Mouse (Mus musculus) limb, embryonic 13.5 days (tissue): Measurements from ENCODE around the gene Klhl3. TPM values are rescaled to one million over a fixed set of nuclear protein-coding genes. Genes with fewer than 3 reads are reported as not detected.

Experiments
- ATAC-seq: fragments of 200-750 bp; cut with Nextera tagmentation; 2 replicates; pipeline ENCODE4 v1.8.0; 2017; ENCODE audit warnings: low read depth, moderate number of reproducible peaks, moderate TSS enrichment; ENCODE audit not compliant: low FRiP score
- H3K27ac ChIP-seq: fragments of 300-500 bp; sonication (generic); 2 replicates; pipeline ENCODE4 v1.5.1; 2015; ENCODE audit warnings: inconsistent platforms, mild to moderate bottlenecking, moderate library complexity
- H3K27me3 ChIP-seq: fragments of 300-500 bp; sonication (generic); 2 replicates; pipeline ENCODE4 v1.6.1; 2015; ENCODE audit warnings: mild to moderate bottlenecking, inconsistent platforms
- H3K36me3 ChIP-seq: fragments of 300-500 bp; sonication (generic); 2 replicates; pipeline ENCODE4 v1.6.1; 2015; ENCODE audit warnings: inconsistent platforms, mild to moderate bottlenecking, moderate library complexity
- H3K4me1 ChIP-seq: fragments of 300-500 bp; sonication (generic); 2 replicates; pipeline ENCODE4 v1.6.1; 2015; ENCODE audit warnings: inconsistent platforms
- H3K4me2 ChIP-seq: fragments of 300-500 bp; sonication (generic); replicated peaks from 2 replicates; pipeline ENCODE4 v1.6.1; 2015; ENCODE audit warnings: inconsistent platforms, mild to moderate bottlenecking, moderate library complexity
- H3K4me3 ChIP-seq: fragments of 300-500 bp; sonication (generic); 2 replicates; pipeline ENCODE4 v1.5.1; 2015; ENCODE audit warnings: moderate library complexity, mild to moderate bottlenecking, inconsistent platforms
- H3K9ac ChIP-seq: fragments of 300-500 bp; sonication (generic); 2 replicates; pipeline ENCODE4 v1.6.1; 2015; ENCODE audit warnings: mild to moderate bottlenecking, inconsistent platforms
- H3K9me3 ChIP-seq: fragments of 300-500 bp; sonication (generic); 2 replicates; pipeline ENCODE4 v1.6.1; 2016; ENCODE audit warnings: inconsistent platforms
- WGBS: fragments of 180-500 bp; shearing (Covaris S2); methylation state at CpG from one replicate; pipeline ENCODE4 v1.1.7; 2015; 5-methylcytosine and 5-hydroxymethylcytosine counted together
- polyA plus RNA-seq: library from polyadenylated mRNA; unstranded; fragments of >200 nt; fragmentation: Nextera tagmentation; extraction: Ambion mirVana; gene quantifications from 2 replicates; pipeline ENCODE4 v1.2.1, GENCODE M21; 2015

Gene Klhl3
- 4.2 and 4.4 TPM in 2 replicates for polyA plus RNA-seq

GRCm38 (mm10) chr13:58113061-58113900 is at the start of gene Klhl3:
Gene Klhl3 (minus strand): TSS chr13:58113592.
- peak within 1 kb of the TSS; percentile 84 for H3K4me2 ChIP-seq
- peaks cover 28% of the 10 kb centered on the region for H3K4me1 ChIP-seq
- H3K36me3 ChIP-seq, result no peaks in the 10 kb centered on the region
- peak within 1 kb of the TSS; percentile 73 for H3K9ac ChIP-seq
- peak; percentile 73 for ATAC-seq
- H3K27ac ChIP-seq, result peak within 1 kb of the TSS; percentile 87
- H3K4me3 ChIP-seq, result peak within 1 kb of the TSS; percentile 54
- H3K27me3 ChIP-seq, result peaks cover 5% of the 10 kb centered on the region; the same call in 1 of the 2 replicates
- under 1% methylated on average over 35 of the region's 35 CpGs for whole genome bisulfite sequencing
- H3K9me3 ChIP-seq, result no peaks in the 10 kb centered on the region

DNA sequence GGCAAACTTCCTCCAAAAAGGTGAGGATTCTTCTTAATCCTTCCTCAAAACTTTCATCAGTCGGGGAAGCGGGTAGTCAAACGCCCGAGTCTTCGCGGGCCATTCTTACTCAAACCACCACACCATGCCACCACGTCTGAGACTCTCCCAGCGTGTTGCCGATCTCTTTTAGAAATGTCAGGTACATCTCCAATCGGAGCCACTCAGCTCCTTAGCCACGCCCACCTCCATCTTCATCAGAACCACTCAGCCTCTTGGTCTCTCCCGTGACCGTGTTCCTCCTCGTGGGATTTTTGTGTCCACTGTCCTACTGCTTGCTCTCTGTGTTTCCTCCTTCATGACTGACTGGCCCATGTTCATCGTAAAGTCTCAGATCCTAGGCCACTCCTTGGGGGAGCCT is 47.4 kb upstream of the Klhl3 start:
- 97% methylated on average over 15 of the region's 15 CpGs for WGBS
- H3K36me3 ChIP-seq, result peaks cover 43% of the 10 kb centered on the region

DNA sequence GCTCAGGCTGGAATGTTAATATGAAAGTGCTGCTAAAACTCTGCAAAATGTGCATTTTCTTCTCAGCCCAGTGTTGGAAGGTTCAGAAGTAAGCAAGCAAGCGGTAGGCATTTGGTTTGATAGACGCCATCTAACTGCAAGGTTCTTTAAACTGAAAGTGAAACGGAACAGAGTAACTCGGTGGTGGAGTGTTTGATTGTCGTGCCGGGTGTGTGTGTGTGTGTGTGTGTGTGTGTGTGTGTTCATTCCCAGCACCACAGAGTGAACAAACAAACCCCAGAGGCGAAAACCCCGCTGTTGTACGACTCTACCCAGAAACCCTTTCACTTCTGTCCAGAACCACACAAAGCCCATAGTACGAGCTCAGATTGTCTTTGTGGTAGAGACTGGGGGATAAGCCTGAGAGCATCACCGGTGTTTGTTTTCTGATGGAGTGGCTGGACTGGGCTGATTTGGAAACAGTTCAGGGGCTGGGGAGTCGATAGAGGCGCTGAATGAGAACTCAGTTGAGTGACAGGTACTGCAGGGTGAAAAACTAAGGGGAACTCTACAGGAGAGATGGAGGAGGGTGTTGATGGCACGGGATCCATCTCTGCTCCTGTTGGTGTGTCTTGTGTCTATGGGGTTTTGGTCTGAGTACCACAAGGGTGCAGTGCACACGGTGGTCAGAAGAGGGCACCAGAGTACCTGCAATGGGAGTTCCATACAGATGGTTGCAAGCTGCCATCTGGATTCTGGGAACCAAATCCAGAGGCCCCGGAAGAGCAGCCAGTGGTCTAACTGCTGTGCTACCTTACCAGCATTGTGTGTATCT is 44.9 kb upstream of the Klhl3 start:
- 0 out of 2 replicates have a peak, but pooled peaks cover 3% of the 10 kb centered on the region for H3K27me3 ChIP-seq
- H3K9ac ChIP-seq, result peak overlapping the region; percentile 84
- peak overlapping the region; percentile 84 for H3K4me3 ChIP-seq
- peak overlapping the region; percentile 98 for H3K4me2 ChIP-seq
- H3K36me3 ChIP-seq, result peaks cover 31% of the 10 kb centered on the region
- peak; percentile 21; the same call in 1 of the 2 replicates for ATAC-seq
- 13% methylated on average over 16 of the region's 16 CpGs for WGBS
- H3K4me1 ChIP-seq, result peaks cover 7% of the 10 kb centered on the region
- peak overlapping the region; percentile 63; the same call in 1 of the 2 replicates for H3K27ac ChIP-seq
- H3K9me3 ChIP-seq, result peaks cover 21% of the 10 kb centered on the region

More for the DNA sequence above, 47.4 kb upstream of the Klhl3 start:
- Histone ChIP-seq H3K27me3 (0 out of 2 replicates have a peak, but pooled peaks cover 3% of the 10 kb centered on the region), H3K9me3 (peaks cover 26% of the 10 kb centered on the region), H3K4me1 (peaks cover 7% of the 10 kb centered on the region), H3K9ac (no peak overlapping the region), H3K27ac (no peak overlapping the region), H3K4me2 (no peak overlapping the region), H3K4me3 (no peak overlapping the region)
- ATAC-seq, result no peak

- Histone ChIP-seq H3K4me1 (peaks cover 7% of the 10 kb centered on the region), H3K9ac (peak within 1 kb of the TSS; percentile 84), H3K4me2 (peak within 1 kb of the TSS; percentile 98), H3K4me3 (peak within 1 kb of the TSS; percentile 84), H3K36me3 (peaks cover 26% of the 10 kb centered on the region), H3K27ac (peak within 1 kb of the TSS; percentile 63; the same call in 1 of the 2 replicates), H3K9me3 (peaks cover 20% of the 10 kb centered on the region), H3K27me3 (0 out of 2 replicates have a peak, but pooled peaks cover 3% of the 10 kb centered on the region)
- ATAC-seq, result peak; percentile 88
- WGBS, result under 1% methylated on average over 30 of the region's 30 CpGs
Observed at GRCm38 (mm10) chr13:58157447-58158098, 44.2 kb upstream of the Klhl3 start, which contains the start of gene Idnk. Gene Idnk (plus strand): TSS chr13:58157649.

GRCm38 (mm10) chr13:58157036-58157435 is 43.6 kb upstream of the Klhl3 start:
- H3K27me3 ChIP-seq, result 0 out of 2 replicates have a peak, but pooled peaks cover 3% of the 10 kb centered on the region
- H3K36me3 ChIP-seq, result peaks cover 22% of the 10 kb centered on the region
- H3K9me3 ChIP-seq, result peaks cover 20% of the 10 kb centered on the region
- H3K27ac ChIP-seq, result no peak overlapping the region
- peak overlapping the region; percentile 98 for H3K4me2 ChIP-seq
- no peak for ATAC-seq
- WGBS, result 32% methylated on average over 8 of the region's 8 CpGs
- peak overlapping the region; percentile 84 for H3K4me3 ChIP-seq
- H3K4me1 ChIP-seq, result peaks cover 7% of the 10 kb centered on the region
- peak overlapping the region; percentile 84 for H3K9ac ChIP-seq

DNA sequence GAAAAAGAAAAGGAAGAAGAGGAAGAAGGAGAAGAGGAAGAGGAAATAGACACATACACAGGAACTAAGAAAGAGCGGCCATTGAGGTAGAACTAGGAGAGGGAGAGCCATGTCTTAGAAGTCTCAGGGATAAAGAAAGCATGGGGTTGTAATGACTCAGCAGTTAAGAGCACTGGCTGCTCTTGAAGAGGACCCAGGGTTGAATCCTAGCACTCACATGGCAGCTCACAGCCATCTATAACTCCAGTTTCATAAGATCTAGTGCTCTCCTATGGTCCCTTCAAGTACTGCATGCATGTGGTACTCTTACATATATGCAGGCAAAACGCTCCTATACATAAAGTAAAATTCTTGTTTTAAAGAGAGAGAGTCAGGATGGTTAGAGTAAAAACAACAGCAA is 42.6 kb upstream of the Klhl3 start:
- Histone ChIP-seq H3K9me3 (peaks cover 13% of the 10 kb centered on the region), H3K4me2 (no peak overlapping the region), H3K36me3 (peaks cover 15% of the 10 kb centered on the region), H3K4me1 (peaks cover 7% of the 10 kb centered on the region), H3K27ac (no peak overlapping the region), H3K27me3 (0 out of 2 replicates have a peak, but pooled peaks cover 3% of the 10 kb centered on the region), H3K9ac (no peak overlapping the region), H3K4me3 (no peak overlapping the region)
- no peak for ATAC-seq
- WGBS, result 84% methylated on average over 2 of the region's 2 CpGs

GRCm38 (mm10) chr13:58150442-58150841 is 37.0 kb upstream of the Klhl3 start:
- Histone ChIP-seq H3K4me3 (no peak overlapping the region), H3K36me3 (no peaks in the 10 kb centered on the region), H3K27me3 (no peaks in the 10 kb centered on the region), H3K4me1 (peaks cover 10% of the 10 kb centered on the region; the same call in 1 of the 2 replicates), H3K4me2 (no peak overlapping the region), H3K9ac (no peak overlapping the region), H3K9me3 (peaks cover 7% of the 10 kb centered on the region; the same call in 1 of the 2 replicates), H3K27ac (no peak overlapping the region)
- ATAC-seq, result no peak
- WGBS, result 81% methylated on average over 11 of the region's 11 CpGs

GRCm38 (mm10) chr13:58149629-58150028 is 36.2 kb upstream of the Klhl3 start:
- Histone ChIP-seq H3K27me3 (no peaks in the 10 kb centered on the region), H3K9me3 (peaks cover 5% of the 10 kb centered on the region; the same call in 1 of the 2 replicates), H3K4me3 (no peak overlapping the region), H3K36me3 (no peaks in the 10 kb centered on the region), H3K4me2 (no peak overlapping the region), H3K4me1 (peaks cover 10% of the 10 kb centered on the region; the same call in 1 of the 2 replicates), H3K9ac (no peak overlapping the region), H3K27ac (no peak overlapping the region)
- ATAC-seq, result no peak
- WGBS, result 81% methylated on average over 3 of the region's 3 CpGs

- Histone ChIP-seq H3K36me3 (no peaks in the 10 kb centered on the region), H3K27me3 (no peaks in the 10 kb centered on the region), H3K4me1 (peaks cover 10% of the 10 kb centered on the region; the same call in 1 of the 2 replicates), H3K9ac (no peak overlapping the region), H3K4me2 (peak overlapping the region; percentile 69), H3K27ac (no peak overlapping the region), H3K4me3 (peak overlapping the region; percentile 44), H3K9me3 (peaks cover 5% of the 10 kb centered on the region; the same call in 1 of the 2 replicates)
- ATAC-seq, result no peak
- WGBS, result 37% methylated on average over 5 of the region's 5 CpGs
Observed at GRCm38 (mm10) chr13:58149033-58149558, 35.7 kb upstream of the Klhl3 start.

- Histone ChIP-seq H3K4me3 (peak overlapping the region; percentile 44), H3K4me1 (peaks cover 10% of the 10 kb centered on the region; the same call in 1 of the 2 replicates), H3K27ac (no peak overlapping the region), H3K9ac (peak overlapping the region; percentile 46; the same call in 1 of the 2 replicates), H3K36me3 (no peaks in the 10 kb centered on the region), H3K27me3 (no peaks in the 10 kb centered on the region), H3K4me2 (peak overlapping the region; percentile 69), H3K9me3 (peaks cover 5% of the 10 kb centered on the region; the same call in 1 of the 2 replicates)
- WGBS, result under 1% methylated on average over 17 of the region's 17 CpGs
- ATAC-seq, result peak; percentile 90
Observed at GRCm38 (mm10) chr13:58148256-58148831, 35.0 kb upstream of the Klhl3 start.

DNA sequence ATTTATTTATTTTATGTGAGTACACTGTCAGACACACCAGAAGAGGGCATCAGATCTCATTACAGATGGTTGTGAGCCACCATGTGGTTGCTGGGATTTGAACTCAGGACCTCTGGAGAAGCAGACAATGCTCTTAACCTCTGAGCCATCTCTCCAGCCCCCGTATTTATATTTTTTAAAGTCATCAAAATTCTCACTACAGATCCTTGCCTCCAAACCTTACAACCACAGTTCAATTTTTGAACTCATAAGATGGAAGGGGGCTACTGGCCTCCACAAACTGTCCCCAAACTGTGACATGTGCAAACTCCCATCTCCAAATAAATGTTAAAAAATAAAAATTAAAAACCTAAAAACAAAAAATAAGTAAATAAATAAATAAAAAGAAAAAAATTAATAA is 34.4 kb upstream of the Klhl3 start:
- Histone ChIP-seq H3K36me3 (no peaks in the 10 kb centered on the region), H3K27me3 (no peaks in the 10 kb centered on the region), H3K4me1 (peaks cover 10% of the 10 kb centered on the region; the same call in 1 of the 2 replicates), H3K27ac (no peak overlapping the region), H3K9ac (no peak overlapping the region), H3K4me2 (no peak overlapping the region), H3K4me3 (no peak overlapping the region), H3K9me3 (peaks cover 5% of the 10 kb centered on the region; the same call in 1 of the 2 replicates)
- 76% methylated on average over 1 of the region's 1 CpGs for WGBS
- ATAC-seq, result no peak
